Mouse (Mus musculus) megakaryocyte-erythroid progenitor cell, adult 5-6 weeks (primary cell): ENCODE measurements around the gene Naglu. TPM values are rescaled to one million over a fixed set of nuclear protein-coding genes. Genes with fewer than 3 reads are reported as not detected.

Experiments
- ATAC-seq: replicated peaks from 2 replicates; pipeline ENCODE4 v1.8.0; 2016; ENCODE audit warnings: mild to moderate bottlenecking, inconsistent platforms; ENCODE audit not compliant: severe bottlenecking, poor library complexity, low FRiP score, low TSS enrichment
- total RNA-seq, 2 experiments: library from RNA; stranded (forward) in 1 of 2; stranded (reverse) in 1 of 2; fragments of 200-1000, 215-1000 nt in 1 of 2; fragments of >200 nt in 1 of 2; fragmentation: Nextera tagmentation in 1 of 2; gene quantifications; 2 replicates each; pipeline ENCODE4 v1.2.3; 2014 to 2017

Gene Naglu
- total RNA-seq, 2 experiments from 2014 or later: 1.5 to 3.1 TPM

DNA sequence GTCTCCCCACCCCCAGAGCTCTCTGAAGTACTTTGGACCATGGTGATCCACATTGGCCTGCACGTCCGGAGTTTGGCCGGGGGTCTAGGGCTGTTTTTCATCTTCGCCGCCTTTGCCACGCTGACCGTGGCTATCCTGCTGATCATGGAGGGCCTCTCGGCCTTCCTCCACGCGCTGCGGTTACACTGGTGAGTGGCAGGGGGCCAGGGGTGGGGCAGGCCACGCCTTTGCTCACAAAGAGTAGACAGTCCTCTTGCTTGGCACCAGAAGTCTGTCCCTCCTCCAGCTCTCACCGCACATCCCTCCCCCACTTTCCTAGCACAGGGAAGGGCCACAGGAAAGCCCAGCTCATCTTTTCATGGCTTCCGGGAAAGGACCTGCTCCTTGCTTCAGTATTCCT lies 14.4 kb upstream of the Naglu start:
- 0 out of 2 replicates have a peak, but pooled peaks have one; percentile 43 for ATAC-seq

GRCm38 (mm10) chr11:101056885-101057284 lies 12.9 kb upstream of the Naglu start:
- ATAC-seq: no peak

- peak; percentile 69 for ATAC-seq
These were observed 12.0 kb upstream of the Naglu start for GRCm38 (mm10) chr11:101057860-101058259.

DNA sequence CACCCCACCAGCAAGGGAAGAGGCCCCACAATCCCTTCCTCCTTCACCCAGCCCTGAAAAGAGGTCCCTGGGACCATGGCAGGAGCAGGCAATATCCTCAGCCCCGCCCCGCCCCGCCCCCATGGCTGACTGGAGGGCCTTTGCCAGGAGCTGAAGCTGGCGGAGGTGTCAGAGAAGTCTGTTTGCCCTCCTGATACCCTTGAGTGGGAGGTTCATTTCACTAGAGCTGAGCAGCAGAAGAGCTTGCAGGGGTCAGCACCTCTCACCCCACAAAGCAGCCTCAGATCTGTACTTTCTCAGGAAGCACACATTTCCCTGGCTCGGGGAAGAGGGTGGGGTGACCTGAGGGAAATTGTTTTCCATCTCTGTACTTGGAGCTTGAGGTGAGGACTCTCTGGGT lies 11.1 kb upstream of the Naglu start:
- no peak for ATAC-seq

- no peak for ATAC-seq
These were observed 10.3 kb upstream of the Naglu start for GRCm38 (mm10) chr11:101059473-101059872.

- ATAC-seq: no peak
These were observed 9.7 kb upstream of the Naglu start for GRCm38 (mm10) chr11:101060126-101060525.

- ATAC-seq: no peak
These were observed 8.8 kb upstream of the Naglu start for GRCm38 (mm10) chr11:101061049-101061448.

DNA sequence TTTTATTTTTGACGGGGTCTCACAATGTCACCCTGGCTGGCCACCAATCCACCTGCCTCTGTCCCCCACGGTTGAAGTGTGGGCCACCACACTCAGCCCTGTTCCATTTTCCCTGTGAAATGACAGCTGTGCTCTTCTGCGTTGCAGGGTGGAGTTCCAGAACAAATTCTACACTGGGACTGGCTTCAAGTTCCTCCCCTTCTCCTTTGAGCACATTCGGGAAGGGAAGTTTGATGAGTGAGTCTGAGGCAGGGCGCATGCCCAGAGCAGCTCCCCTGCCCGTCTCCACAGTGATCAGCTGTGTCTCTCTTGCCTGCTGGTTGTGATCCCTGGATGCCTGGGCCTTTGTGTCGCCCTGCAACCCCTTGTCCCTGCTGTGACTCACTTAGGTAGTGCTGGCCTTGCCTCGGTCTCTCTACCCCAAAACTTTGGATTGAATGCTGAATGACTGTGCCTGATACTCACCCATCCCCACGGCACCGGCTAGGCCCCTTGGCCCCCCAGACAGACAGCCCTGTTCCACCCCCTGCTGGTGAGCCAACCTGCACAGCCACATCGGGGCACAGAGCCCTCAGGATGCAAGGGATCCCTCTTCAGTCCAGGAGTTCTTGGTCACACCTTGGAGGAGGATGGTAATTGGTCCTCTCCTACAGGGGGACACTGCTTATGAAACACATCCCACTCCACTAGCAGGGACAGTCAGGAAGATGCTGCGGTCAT lies 7.5 kb upstream of the Naglu start:
- no peak for ATAC-seq

DNA sequence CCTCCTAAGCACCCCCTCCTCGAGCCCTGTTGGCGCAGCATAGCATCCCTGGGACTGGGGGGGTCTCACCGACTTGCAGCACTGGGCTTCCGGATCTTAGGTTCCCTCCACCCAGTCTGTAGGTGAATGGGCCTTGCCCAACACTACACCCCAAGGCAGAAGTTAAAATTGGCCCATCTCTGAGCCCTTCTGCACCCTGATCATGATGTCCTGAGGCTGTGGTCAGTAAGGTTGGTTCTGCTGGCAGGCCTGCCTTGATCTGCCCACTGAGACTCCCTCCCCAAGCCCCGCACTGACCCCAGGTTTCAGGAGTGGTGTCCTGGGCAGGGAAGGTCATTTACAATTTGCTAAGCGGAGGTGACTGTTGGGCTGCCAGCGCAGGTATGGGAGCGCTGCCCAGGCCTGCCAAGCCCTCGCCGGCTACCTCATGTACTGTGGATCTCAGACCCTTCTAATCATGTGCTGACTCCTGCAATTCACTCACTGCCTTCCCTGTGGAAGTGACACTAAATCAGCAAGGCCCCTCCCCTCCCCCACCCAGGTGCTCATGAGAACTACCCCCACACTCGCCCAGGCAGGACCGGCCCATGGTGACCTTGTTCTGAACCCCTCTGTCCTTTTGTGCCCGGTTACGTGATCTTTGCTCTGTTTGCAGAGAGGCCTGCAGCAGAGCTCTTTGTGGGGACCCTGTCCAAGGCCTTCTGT lies 6.7 kb upstream of the Naglu start:
- ATAC-seq: no peak

DNA sequence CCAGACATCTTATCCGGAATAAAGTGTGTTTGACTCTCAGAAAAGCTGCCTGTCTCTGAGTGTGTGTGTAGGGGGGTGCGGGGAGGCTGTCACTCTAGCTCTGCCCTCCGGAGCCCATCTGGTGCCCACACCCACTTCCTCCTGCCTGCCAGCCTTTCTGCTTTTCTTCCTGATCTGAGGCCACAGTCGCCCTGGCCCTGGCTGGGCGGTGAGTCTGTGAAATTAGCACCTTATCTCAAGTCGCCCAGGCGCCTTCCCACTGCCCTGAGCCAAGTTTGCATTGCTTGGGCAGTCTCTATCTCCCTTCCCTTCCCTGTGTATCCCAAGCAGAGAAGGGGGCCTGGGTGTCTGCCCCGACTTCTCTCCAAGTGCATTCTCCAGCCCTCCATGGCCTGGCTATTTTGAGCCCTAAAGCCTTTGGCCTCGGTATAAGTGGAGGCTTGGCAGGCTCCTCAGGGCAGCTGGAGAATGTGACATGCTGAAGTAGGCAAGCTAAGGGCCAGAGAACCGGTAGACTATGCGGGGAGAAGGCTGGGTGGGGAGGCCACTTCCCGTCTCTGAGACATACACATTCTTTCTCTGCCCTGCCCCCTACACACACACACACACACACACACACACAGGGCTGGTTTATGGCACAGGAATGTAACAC lies 6.0 kb upstream of the Naglu start:
- ATAC-seq: peak; percentile 92

DNA sequence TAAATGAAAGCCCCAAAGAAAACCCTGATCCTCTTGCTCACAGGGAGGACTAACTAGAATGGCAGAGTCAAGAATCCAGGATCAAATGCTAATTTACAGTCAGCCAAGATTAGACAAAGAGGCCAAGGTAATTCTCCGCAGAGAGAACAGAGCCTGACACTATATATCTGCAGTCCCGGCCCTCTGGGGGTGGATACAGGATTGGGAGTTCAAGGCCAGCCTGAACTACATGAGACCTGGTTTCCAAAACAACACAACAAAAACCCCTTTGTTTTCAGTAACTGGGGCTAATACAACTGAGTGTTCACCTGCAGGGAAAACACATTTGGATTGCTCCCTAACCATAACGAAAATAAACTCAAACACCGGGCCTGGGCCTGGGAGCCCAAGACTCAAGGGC lies 5.3 kb upstream of the Naglu start:
- ATAC-seq: no peak

GRCm38 (mm10) chr11:101065002-101065401 lies 4.8 kb upstream of the Naglu start:
- no peak for ATAC-seq

GRCm38 (mm10) chr11:101066549-101067412 lies 3.0 kb upstream of the Naglu start:
- ATAC-seq: no peak

DNA sequence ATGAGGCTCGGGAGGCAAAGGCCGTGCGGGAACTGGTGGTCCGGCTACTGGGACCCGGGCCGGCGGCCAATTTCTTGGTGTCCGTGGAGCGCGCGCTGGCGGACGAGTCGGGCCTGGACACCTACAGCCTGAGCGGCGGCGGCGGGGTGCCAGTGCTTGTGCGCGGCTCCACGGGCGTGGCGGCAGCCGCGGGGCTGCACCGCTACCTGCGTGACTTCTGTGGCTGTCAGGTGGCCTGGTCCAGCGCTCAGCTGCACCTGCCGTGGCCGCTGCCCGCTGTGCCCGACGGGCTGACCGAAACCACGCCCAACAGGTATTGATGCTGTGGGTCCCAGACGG lies 346 bp downstream of the Naglu start:
- ATAC-seq: peak; percentile 10; the same call in 1 of the 2 replicates

DNA sequence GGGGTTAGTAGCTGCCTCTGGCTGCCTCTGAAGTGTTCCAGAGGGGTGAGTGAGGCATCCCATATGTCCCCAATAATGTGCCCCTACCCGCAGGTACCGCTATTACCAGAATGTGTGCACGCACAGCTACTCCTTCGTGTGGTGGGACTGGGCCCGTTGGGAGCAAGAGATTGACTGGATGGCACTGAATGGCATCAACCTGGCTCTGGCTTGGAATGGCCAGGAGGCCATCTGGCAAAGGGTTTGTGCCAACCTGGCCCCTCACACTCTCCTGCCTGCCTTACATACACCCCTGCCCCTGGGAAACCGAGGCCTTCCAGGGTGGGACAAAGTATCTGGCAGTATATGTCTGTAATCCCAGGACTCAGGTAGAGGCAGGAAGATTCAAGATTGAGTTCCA lies 1.2 kb downstream of the Naglu start:
- ATAC-seq: no peak

- no peak for ATAC-seq
These were observed 2.1 kb downstream of the Naglu start for GRCm38 (mm10) chr11:101071810-101072428.

DNA sequence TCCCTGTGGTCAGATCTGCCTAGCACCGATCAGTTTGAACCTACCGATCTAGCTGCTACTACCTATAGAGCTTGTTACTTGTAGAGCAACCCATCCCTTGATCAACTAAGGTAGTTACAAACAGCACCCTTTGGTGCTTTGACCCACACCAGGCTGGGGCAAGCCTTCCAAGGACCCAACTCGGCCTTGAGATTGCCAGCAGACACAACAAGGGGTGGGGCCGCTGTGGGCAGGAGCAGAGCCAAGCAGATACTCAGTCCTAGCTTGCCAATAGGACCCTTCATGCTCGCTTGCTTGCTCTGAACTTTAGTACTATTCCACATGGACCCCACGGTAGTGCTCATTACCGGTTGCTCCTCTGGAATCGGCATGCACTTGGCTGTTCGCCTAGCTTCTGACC lies 8.3 kb downstream of the Naglu start, which contains the start of gene Hsd17b1:
TSS of gene Hsd17b1 (plus strand) at position 291 of the 400 bp plus-strand sequence.
- no peak for ATAC-seq

DNA sequence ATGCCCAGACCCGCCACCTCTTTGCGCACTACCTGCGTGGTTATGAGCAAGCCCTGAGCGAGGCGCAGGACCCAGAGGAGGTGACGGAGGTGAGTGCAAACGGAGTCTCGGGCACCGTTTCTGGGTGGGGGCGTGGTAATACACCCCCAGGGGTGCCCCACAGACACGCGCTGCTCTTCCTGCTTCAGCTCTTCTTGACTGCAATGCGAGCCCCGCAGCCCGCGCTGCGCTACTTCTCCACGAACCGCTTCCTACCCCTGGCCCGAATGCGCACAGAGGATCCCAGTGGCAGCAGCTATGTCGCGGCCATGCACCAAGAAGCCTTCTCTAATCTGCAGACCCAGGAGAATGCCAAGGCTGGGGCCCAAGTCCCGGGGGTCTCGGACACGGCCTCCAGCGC lies 9.9 kb downstream of the Naglu start:
- no peak for ATAC-seq

- ATAC-seq: no peak
These were observed 10.6 kb downstream of the Naglu start for GRCm38 (mm10) chr11:101080421-101080820.
